Mouse (Mus musculus) liver, embryonic 12.5 days (tissue): ENCODE measurements around the gene Pgrmc2. TPM values are rescaled to one million over a fixed set of nuclear protein-coding genes. Genes with fewer than 3 reads are reported as not detected.
A peak's percentile ranks its signal among the peaks of the same experiment; 100 is the strongest.

ENCODE experiments used
- ATAC-seq: fragments of 200-750 bp; cut with Nextera tagmentation; 2 replicates; pipeline ENCODE4 v1.8.0; 2017; ENCODE audit warnings: moderate number of reproducible peaks, mild to moderate bottlenecking, moderate library complexity
- H3K27ac ChIP-seq: fragments of 300-500 bp; sonication (generic); 2 replicates; pipeline ENCODE4 v1.5.1; 2016; ENCODE audit warnings: mild to moderate bottlenecking
- H3K27me3 ChIP-seq: fragments of 300-500 bp; sonication (generic); replicated peaks from 2 replicates; pipeline ENCODE4 v1.6.1; 2016; ENCODE audit warnings: mild to moderate bottlenecking, moderate library complexity
- H3K36me3 ChIP-seq: fragments of 300-500 bp; sonication (generic); 2 replicates; pipeline ENCODE4 v1.6.1; 2016; ENCODE audit warnings: mild to moderate bottlenecking, moderate library complexity
- H3K4me1 ChIP-seq: fragments of 300-500 bp; sonication (generic); 2 replicates; pipeline ENCODE4 v1.6.1; 2016
- H3K4me2 ChIP-seq: fragments of 300-500 bp; sonication (generic); 2 replicates; pipeline ENCODE4 v1.6.1; 2016; ENCODE audit warnings: mild to moderate bottlenecking, moderate library complexity
- H3K4me3 ChIP-seq: fragments of 300-500 bp; sonication (generic); 2 replicates; pipeline ENCODE4 v1.5.1; 2016; ENCODE audit warnings: mild to moderate bottlenecking, moderate library complexity
- H3K9ac ChIP-seq: fragments of 300-500 bp; sonication (generic); 2 replicates; pipeline ENCODE4 v1.6.1; 2016; ENCODE audit warnings: mild to moderate bottlenecking, moderate library complexity
- H3K9me3 ChIP-seq: fragments of 300-500 bp; sonication (generic); replicated peaks from 2 replicates; pipeline ENCODE4 v1.6.1; 2016; ENCODE audit warnings: mild to moderate bottlenecking, moderate library complexity
- WGBS: fragments of 180-500 bp; shearing (Covaris S2); methylation state at CpG from one replicate; pipeline ENCODE4 v1.1.7; 2016; ENCODE audit not compliant: insufficient replicate concordance; 5-methylcytosine and 5-hydroxymethylcytosine counted together
- polyA plus RNA-seq: library from polyadenylated mRNA; unstranded; fragments of >200 nt; fragmentation: Nextera tagmentation; extraction: Ambion mirVana; gene quantifications from 2 replicates; pipeline ENCODE4 v1.2.1, GENCODE M21; 2016

Pgrmc2 gene
- polyA plus RNA-seq: 34.1 and 34.9 TPM in 2 replicates

GRCm38 (mm10) chr3:41082885-41083789 is at the start of gene Pgrmc2:
Pgrmc2 (minus strand) TSS chr3:41083046.
- peaks cover 38% of the 10 kb centered on the region for H3K4me1 ChIP-seq
- peak within 1 kb of the TSS; percentile 96 for H3K9ac ChIP-seq
- peak within 1 kb of the TSS; percentile 86 for H3K4me2 ChIP-seq
- peak within 1 kb of the TSS; percentile 98 for H3K4me3 ChIP-seq
- no peaks in the 10 kb centered on the region for H3K27me3 ChIP-seq
- WGBS: under 1% methylated on average over 88 of the region's 95 CpGs
- no peaks in the 10 kb centered on the region for H3K9me3 ChIP-seq
- peak within 1 kb of the TSS; percentile 89 for H3K27ac ChIP-seq
- ATAC-seq: peak; percentile 95
- peaks cover 6% of the 10 kb centered on the region; the same call in 1 of the 2 replicates for H3K36me3 ChIP-seq

- Histone ChIP-seq H3K9ac (no peak overlapping the region), H3K9me3 (no peaks in the 10 kb centered on the region), H3K4me3 (no peak overlapping the region), H3K36me3 (no peaks in the 10 kb centered on the region), H3K27ac (no peak overlapping the region), H3K27me3 (peaks cover 36% of the 10 kb centered on the region), H3K4me2 (no peak overlapping the region), H3K4me1 (no peaks in the 10 kb centered on the region)
- WGBS: 27% methylated on average over 12 of the region's 12 CpGs
- ATAC-seq: no peak
Measured at GRCm38 (mm10) chr3:41124000-41124294, 41.1 kb upstream of the Pgrmc2 start.

- no peak overlapping the region for H3K4me3 ChIP-seq
- no peak overlapping the region for H3K27ac ChIP-seq
- H3K27me3 ChIP-seq: peaks cover 34% of the 10 kb centered on the region
- 42% methylated on average over 10 of the region's 10 CpGs for WGBS
- H3K9ac ChIP-seq: no peak overlapping the region
- H3K4me2 ChIP-seq: no peak overlapping the region
- H3K4me1 ChIP-seq: no peaks in the 10 kb centered on the region
- H3K36me3 ChIP-seq: no peaks in the 10 kb centered on the region
- no peak for ATAC-seq
- H3K9me3 ChIP-seq: no peaks in the 10 kb centered on the region
Measured at GRCm38 (mm10) chr3:41123190-41123999, 40.5 kb upstream of the Pgrmc2 start.

- H3K27me3 ChIP-seq: peaks cover 7% of the 10 kb centered on the region; the same call in 1 of the 2 replicates
- no peak overlapping the region for H3K9ac ChIP-seq
- no peaks in the 10 kb centered on the region for H3K9me3 ChIP-seq
- WGBS: 44% methylated on average over 5 of the region's 5 CpGs
- no peak overlapping the region for H3K4me2 ChIP-seq
- ATAC-seq: no peak
- H3K4me3 ChIP-seq: no peak overlapping the region
- H3K36me3 ChIP-seq: no peaks in the 10 kb centered on the region
- no peak overlapping the region for H3K27ac ChIP-seq
- peaks cover 6% of the 10 kb centered on the region; the same call in 1 of the 2 replicates for H3K4me1 ChIP-seq
Measured at GRCm38 (mm10) chr3:41118173-41118572, 35.3 kb upstream of the Pgrmc2 start.

- H3K36me3 ChIP-seq: no peaks in the 10 kb centered on the region
Measured at GRCm38 (mm10) chr3:41117447-41117846, 34.6 kb upstream of the Pgrmc2 start.

GRCm38 (mm10) chr3:41113186-41113585 is 30.3 kb upstream of the Pgrmc2 start:
- H3K36me3 ChIP-seq: no peaks in the 10 kb centered on the region
- H3K9me3 ChIP-seq: no peaks in the 10 kb centered on the region
- 76% methylated on average over 5 of the region's 5 CpGs for WGBS
- no peak for ATAC-seq
- H3K27ac ChIP-seq: no peak overlapping the region
- H3K4me2 ChIP-seq: no peak overlapping the region
- no peaks in the 10 kb centered on the region for H3K27me3 ChIP-seq
- H3K4me1 ChIP-seq: peaks cover 6% of the 10 kb centered on the region; the same call in 1 of the 2 replicates
- no peak overlapping the region for H3K9ac ChIP-seq
- H3K4me3 ChIP-seq: no peak overlapping the region

More at GRCm38 (mm10) chr3:41117447-41117846, 34.6 kb upstream of the Pgrmc2 start:
- H3K27me3 ChIP-seq: 0 out of 2 replicates have a peak, but pooled peaks cover 5% of the 10 kb centered on the region
- no peaks in the 10 kb centered on the region for H3K9me3 ChIP-seq
- H3K4me3 ChIP-seq: no peak overlapping the region
- no peak for ATAC-seq
- H3K27ac ChIP-seq: no peak overlapping the region
- H3K9ac ChIP-seq: no peak overlapping the region
- H3K4me2 ChIP-seq: no peak overlapping the region
- peaks cover 6% of the 10 kb centered on the region; the same call in 1 of the 2 replicates for H3K4me1 ChIP-seq

GRCm38 (mm10) chr3:41108306-41108785 is 25.5 kb upstream of the Pgrmc2 start:
- no peak overlapping the region for H3K27ac ChIP-seq

GRCm38 (mm10) chr3:41107600-41108305 is 24.9 kb upstream of the Pgrmc2 start:
- Histone ChIP-seq H3K4me3 (no peak overlapping the region), H3K9ac (no peak overlapping the region), H3K4me2 (no peak overlapping the region), H3K9me3 (no peaks in the 10 kb centered on the region), H3K27ac (no peak overlapping the region), H3K36me3 (no peaks in the 10 kb centered on the region), H3K4me1 (peaks cover 9% of the 10 kb centered on the region; the same call in 1 of the 2 replicates), H3K27me3 (no peaks in the 10 kb centered on the region)
- peak; percentile 46; the same call in 1 of the 2 replicates for ATAC-seq
- WGBS: 59% methylated on average over 14 of the region's 14 CpGs

More at GRCm38 (mm10) chr3:41108306-41108785, 25.5 kb upstream of the Pgrmc2 start:
- 39% methylated on average over 6 of the region's 6 CpGs for WGBS
- H3K9me3 ChIP-seq: no peaks in the 10 kb centered on the region
- H3K9ac ChIP-seq: no peak overlapping the region
- ATAC-seq: no peak
- no peak overlapping the region for H3K4me2 ChIP-seq
- no peaks in the 10 kb centered on the region for H3K36me3 ChIP-seq
- H3K4me1 ChIP-seq: peaks cover 9% of the 10 kb centered on the region; the same call in 1 of the 2 replicates
- no peaks in the 10 kb centered on the region for H3K27me3 ChIP-seq
- no peak overlapping the region for H3K4me3 ChIP-seq

GRCm38 (mm10) chr3:41101905-41102304 is 19.1 kb upstream of the Pgrmc2 start:
- 72% methylated on average over 9 of the region's 9 CpGs for WGBS
- Histone ChIP-seq H3K9me3 (no peaks in the 10 kb centered on the region), H3K4me1 (no peaks in the 10 kb centered on the region), H3K4me2 (no peak overlapping the region), H3K9ac (no peak overlapping the region), H3K27ac (no peak overlapping the region), H3K36me3 (no peaks in the 10 kb centered on the region), H3K4me3 (no peak overlapping the region), H3K27me3 (no peaks in the 10 kb centered on the region; the same call in 1 of the 2 replicates)
- ATAC-seq: no peak

GRCm38 (mm10) chr3:41100157-41100556 is 17.3 kb upstream of the Pgrmc2 start:
- H3K27ac ChIP-seq: no peak overlapping the region
- no peak overlapping the region for H3K4me2 ChIP-seq
- H3K9ac ChIP-seq: no peak overlapping the region
- 31% methylated on average over 2 of the region's 2 CpGs for WGBS
- H3K27me3 ChIP-seq: no peaks in the 10 kb centered on the region; the same call in 1 of the 2 replicates
- no peaks in the 10 kb centered on the region for H3K4me1 ChIP-seq
- no peak for ATAC-seq
- H3K36me3 ChIP-seq: no peaks in the 10 kb centered on the region
- H3K9me3 ChIP-seq: no peaks in the 10 kb centered on the region
- no peak overlapping the region for H3K4me3 ChIP-seq

GRCm38 (mm10) chr3:41099672-41100071 is 16.8 kb upstream of the Pgrmc2 start:
- H3K36me3 ChIP-seq: no peaks in the 10 kb centered on the region
- H3K27me3 ChIP-seq: no peaks in the 10 kb centered on the region; the same call in 1 of the 2 replicates
- H3K27ac ChIP-seq: no peak overlapping the region
- WGBS: 44% methylated on average over 1 of the region's 1 CpGs
- H3K9me3 ChIP-seq: no peaks in the 10 kb centered on the region
- no peak overlapping the region for H3K4me2 ChIP-seq
- no peak overlapping the region for H3K9ac ChIP-seq
- no peak for ATAC-seq
- H3K4me1 ChIP-seq: no peaks in the 10 kb centered on the region
- H3K4me3 ChIP-seq: no peak overlapping the region
